Mouse (Mus musculus) olfactory bulb, adult 2 months (tissue): Measurements from ENCODE around the gene Cgref1. TPM values are rescaled to one million over a fixed set of nuclear protein-coding genes. Genes with fewer than 3 reads are reported as not detected.

Source experiments
- H3K27ac ChIP-seq: fragments of 200-500 bp; 2 replicates; pipeline ENCODE4 v1.5.1; 2012; ENCODE audit warnings: low read depth, low read length; ENCODE audit not compliant: insufficient read depth
- H3K4me1 ChIP-seq: fragments of 200-500 bp; 2 replicates; pipeline ENCODE4 v1.6.1; 2012; ENCODE audit warnings: low read length; ENCODE audit not compliant: control insufficient read depth, insufficient read depth
- H3K4me3 ChIP-seq: fragments of 200-500 bp; 2 replicates; pipeline ENCODE4 v1.5.1; 2012; ENCODE audit warnings: mild to moderate bottlenecking, low read depth, low read length, moderate library complexity; ENCODE audit not compliant: insufficient read depth
- CTCF ChIP-seq: fragments of 200-500 bp; IDR thresholded peaks from 2 replicates; pipeline ENCODE4 v1.5.1; 2012; ENCODE audit warnings: low read depth, mild to moderate bottlenecking, low read length, moderate library complexity; ENCODE audit not compliant: insufficient read depth
- POLR2A ChIP-seq: fragments of 200-500 bp; IDR thresholded peaks from 2 replicates; pipeline ENCODE4 v1.6.1; 2012; ENCODE audit warnings: mild to moderate bottlenecking, low read depth, low read length, moderate library complexity; ENCODE audit not compliant: insufficient read depth
- WGBS: fragments of 180-500 bp; shearing (Covaris S2); methylation state at CpG from one replicate; pipeline ENCODE4 v1.1.7; 2018; 5-methylcytosine and 5-hydroxymethylcytosine counted together
- polyA plus RNA-seq: library from polyadenylated mRNA; stranded (reverse); fragments of >200 nt; gene quantifications from 2 replicates; pipeline ENCODE4 v1.2.4, GENCODE M21; 2012; ENCODE audit warnings: low replicate concordance; ENCODE audit not compliant: missing spikeins, insufficient read depth, insufficient read length

Cgref1 gene
- not detected in 2 replicates for polyA plus RNA-seq

GRCm38 (mm10) chr5:30944956-30945781, at the start of gene Cgref1:
Gene Cgref1 (minus strand): TSS chr5:30945591.
- TF ChIP-seq CTCF: 0 out of 2 replicates have a peak, but pooled peaks have one; percentile 13
- no peak for TF ChIP-seq POLR2A
- no peak within 1 kb of the TSS for H3K27ac ChIP-seq
- 6% methylated on average over 44 of the region's 44 CpGs for WGBS
- peaks cover 11% of the 10 kb centered on the region for H3K4me1 ChIP-seq
- peak within 1 kb of the TSS; percentile 50 for H3K4me3 ChIP-seq

- 54% methylated on average over 3 of the region's 3 CpGs for WGBS
- Histone ChIP-seq H3K27ac (no peak overlapping the region), H3K4me3 (no peak overlapping the region), H3K4me1 (peaks cover 6% of the 10 kb centered on the region)
- TF ChIP-seq POLR2A (no peak), CTCF (no peak)
Measured at GRCm38 (mm10) chr5:30994074-30994473, 48.7 kb upstream of the Cgref1 start.

GRCm38 (mm10) chr5:30992980-30993676, 47.7 kb upstream of the Cgref1 start:
- Histone ChIP-seq H3K4me3 (no peak overlapping the region), H3K27ac (no peak overlapping the region), H3K4me1 (peaks cover 6% of the 10 kb centered on the region)
- WGBS: 46% methylated on average over 5 of the region's 5 CpGs
- no peak for TF ChIP-seq POLR2A
- TF ChIP-seq CTCF: no peak

GRCm38 (mm10) chr5:30982357-30982756, 37.0 kb upstream of the Cgref1 start:
- no peak overlapping the region for H3K27ac ChIP-seq

GRCm38 (mm10) chr5:30974870-30975656, 29.7 kb upstream of the Cgref1 start:
- WGBS: 48% methylated on average over 9 of the region's 9 CpGs
- Histone ChIP-seq H3K27ac (no peak overlapping the region), H3K4me1 (peaks cover 5% of the 10 kb centered on the region; the same call in 1 of the 2 replicates), H3K4me3 (no peak overlapping the region)
- no peak for TF ChIP-seq CTCF
- TF ChIP-seq POLR2A: no peak

More at GRCm38 (mm10) chr5:30982357-30982756, 37.0 kb upstream of the Cgref1 start:
- WGBS: 6% methylated on average over 2 of the region's 2 CpGs
- no peak overlapping the region for H3K4me3 ChIP-seq
- TF ChIP-seq CTCF: no peak
- TF ChIP-seq POLR2A: no peak
- H3K4me1 ChIP-seq: no peaks in the 10 kb centered on the region

- Histone ChIP-seq H3K4me1 (no peaks in the 10 kb centered on the region), H3K27ac (no peak overlapping the region), H3K4me3 (no peak overlapping the region)
- 70% methylated on average over 2 of the region's 2 CpGs for WGBS
- TF ChIP-seq POLR2A: no peak
- no peak for TF ChIP-seq CTCF
Measured at GRCm38 (mm10) chr5:30969440-30969839, 24.0 kb upstream of the Cgref1 start.

GRCm38 (mm10) chr5:30968416-30968815, 23.0 kb upstream of the Cgref1 start, which contains the start of gene Tcf23:
Gene Tcf23 (plus strand): TSS chr5:30968662.
- 49% methylated on average over 8 of the region's 8 CpGs for WGBS
- Histone ChIP-seq H3K27ac (no peak within 1 kb of the TSS), H3K4me3 (no peak within 1 kb of the TSS), H3K4me1 (no peaks in the 10 kb centered on the region)
- TF ChIP-seq CTCF (no peak), POLR2A (no peak)

GRCm38 (mm10) chr5:30966189-30966588, 20.8 kb upstream of the Cgref1 start:
- 94% methylated on average over 4 of the region's 4 CpGs for WGBS
- Histone ChIP-seq H3K27ac (no peak overlapping the region), H3K4me3 (no peak overlapping the region), H3K4me1 (no peaks in the 10 kb centered on the region)
- TF ChIP-seq POLR2A (no peak), CTCF (no peak)
